Mouse (Mus musculus) mature B cell (primary cell): Measurements from ENCODE around the gene Slc39a2.
"Not testable (repeated sequence)": the region's sequence is repeated elsewhere in the genome, so short reads cannot be mapped to it uniquely, and the experiment has no call there.

Source experiments
- in situ Hi-C: fragments of 300-500 bp; cut with MboI; formaldehyde crosslinking; loops from 2 replicates; pipeline ENCODE4 v1.14.3; 2019

Gene Slc39a2

DNA sequence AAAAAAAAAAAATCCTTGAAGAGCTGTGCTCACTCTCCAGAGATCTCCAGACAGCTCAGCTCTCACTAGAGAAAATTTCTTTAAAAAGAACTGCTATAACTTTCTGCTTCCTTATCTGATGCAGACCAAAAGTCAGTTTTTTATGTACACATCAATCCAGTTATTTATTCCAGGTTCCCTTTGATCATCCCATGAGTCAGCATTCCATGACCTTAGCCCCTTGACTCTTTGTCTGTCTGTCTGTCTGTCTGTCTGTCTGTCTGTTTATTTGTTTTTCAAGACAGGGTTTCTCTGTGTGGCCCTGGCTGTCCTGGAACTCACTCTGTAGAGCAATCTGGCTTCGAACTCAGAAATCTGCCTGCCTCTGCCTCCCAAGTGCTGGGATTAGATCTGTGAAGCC lies 6.7 kb downstream of the Slc39a2 start:
- in situ Hi-C loops: loop anchor here (5.0 to 25.0 kb wide), 2 partner anchors 123 to 413 kb away; partner anchors contain the start of genes Mettl3 and Zfp219

DNA sequence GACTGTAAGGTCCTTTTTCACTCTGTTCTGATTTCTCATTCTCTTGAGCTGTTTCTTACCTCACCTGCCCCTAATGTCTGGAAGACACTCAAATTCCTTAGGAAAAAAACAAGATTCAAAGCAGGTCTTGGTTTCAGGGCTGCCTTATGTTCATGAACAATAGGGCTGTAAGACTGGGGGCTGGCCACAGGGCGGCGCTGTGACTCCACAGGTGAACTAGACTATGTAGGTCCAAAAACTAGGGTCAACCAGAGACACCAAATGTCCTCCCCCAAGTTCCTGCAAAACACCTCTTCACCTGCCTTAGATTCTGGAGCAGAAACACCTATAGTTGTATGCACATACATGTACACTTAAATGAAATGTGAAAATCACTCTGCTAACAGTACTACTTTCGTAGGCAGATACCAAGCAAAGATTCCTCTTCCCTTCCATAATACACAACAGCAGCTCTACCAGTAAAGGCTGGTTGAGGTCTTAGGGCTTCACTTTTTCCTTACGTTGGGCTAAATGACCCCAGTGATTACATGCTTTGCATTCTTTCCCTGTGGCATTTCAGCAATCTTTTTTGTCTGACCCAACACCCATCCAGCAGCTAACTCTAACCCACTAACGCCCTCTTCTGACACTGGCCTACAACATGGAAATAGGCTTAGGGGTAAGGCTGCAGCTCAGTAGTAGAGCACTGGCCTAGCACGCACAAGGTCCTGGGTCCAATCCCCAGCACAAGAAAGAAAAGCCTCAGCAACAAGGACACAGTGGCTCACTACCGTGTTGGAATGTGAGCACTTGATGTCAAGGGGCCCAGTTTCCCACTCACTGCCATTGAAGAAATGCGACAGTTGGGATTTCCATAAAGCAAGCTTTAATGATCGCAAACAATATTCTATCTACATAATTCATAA lies 10.4 kb downstream of the Slc39a2 start:
- in situ Hi-C loops: no loop called here

DNA sequence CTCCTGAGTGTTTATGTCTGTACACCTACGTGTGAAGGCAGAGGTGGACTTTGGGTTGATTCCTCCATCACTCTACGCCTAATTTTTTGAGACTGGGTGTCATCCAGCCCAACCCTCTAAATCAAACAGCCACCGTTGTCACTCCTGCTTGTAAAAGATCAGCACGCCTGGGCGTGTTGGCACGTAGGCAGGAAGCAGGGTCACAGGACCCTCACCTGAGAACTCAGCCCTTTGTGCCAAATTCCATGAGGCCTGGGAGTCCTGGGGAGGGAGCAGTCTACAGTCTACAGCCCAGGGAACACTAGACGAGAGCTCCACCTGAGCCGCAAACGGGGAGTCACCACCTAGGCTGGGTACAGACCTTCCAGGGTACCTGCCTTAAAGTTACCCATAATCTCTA lies 11.1 kb downstream of the Slc39a2 start:
- in situ Hi-C loops: no loop called here

DNA sequence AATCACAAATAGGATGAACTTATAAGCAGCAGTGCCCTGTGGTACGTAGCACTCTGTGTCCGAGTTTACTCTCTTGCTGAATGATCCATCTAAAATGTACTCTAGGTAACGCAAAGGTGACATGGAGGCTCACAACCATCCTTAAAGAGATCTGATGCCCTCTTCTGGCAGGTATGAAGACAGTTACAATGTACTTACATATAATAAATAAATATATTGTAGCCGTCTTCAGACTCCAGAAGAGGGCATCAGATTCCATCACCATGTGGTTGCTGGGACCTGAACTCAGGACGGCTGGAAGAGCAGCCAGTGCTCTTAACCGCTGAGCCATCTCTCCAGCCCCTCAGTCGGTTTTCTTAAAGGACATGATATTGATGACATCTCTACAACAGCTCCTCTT lies 12.0 kb downstream of the Slc39a2 start:
- in situ Hi-C loops: no loop called here

DNA sequence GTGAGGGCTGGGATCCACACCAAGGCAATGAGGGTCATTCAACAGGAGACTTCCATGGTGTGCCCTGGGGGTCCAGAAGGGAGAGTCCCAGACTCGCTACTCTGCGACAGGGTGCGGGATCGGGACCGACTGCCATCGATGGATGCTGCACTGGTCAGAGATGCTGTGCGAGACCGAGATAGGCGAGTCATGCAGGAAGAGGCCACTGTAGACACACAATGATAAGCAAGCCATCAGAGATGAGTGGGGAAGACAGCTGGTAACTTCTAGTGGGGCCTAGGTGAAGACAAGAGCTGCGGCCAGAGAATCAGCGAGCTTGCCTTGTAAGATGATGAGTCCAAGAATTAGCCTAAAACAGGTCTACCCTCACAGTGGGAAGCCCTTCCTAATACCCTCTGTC lies 13.4 kb downstream of the Slc39a2 start:
- in situ Hi-C loops: no loop called here

DNA sequence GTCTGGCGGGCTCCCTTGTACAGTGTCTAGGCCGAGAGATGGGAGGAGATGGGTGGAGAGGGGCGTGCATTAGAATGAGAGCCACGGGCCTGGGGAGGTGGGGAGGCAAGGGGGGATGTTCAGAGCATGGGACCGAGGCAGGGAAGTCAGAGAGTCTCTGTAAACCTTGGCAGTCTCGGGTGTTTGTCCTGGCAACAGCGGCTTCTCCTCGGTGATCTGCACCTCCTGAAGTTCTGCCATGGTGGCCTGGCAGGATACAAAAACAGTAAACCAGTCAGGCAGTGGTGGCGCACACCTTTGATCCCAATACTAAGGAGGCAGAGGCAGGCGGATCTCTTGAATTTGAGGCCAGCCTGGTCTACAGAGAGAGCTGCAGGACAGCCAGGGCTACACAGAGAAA lies 18.6 kb downstream of the Slc39a2 start:
- in situ Hi-C loops: no loop called here

DNA sequence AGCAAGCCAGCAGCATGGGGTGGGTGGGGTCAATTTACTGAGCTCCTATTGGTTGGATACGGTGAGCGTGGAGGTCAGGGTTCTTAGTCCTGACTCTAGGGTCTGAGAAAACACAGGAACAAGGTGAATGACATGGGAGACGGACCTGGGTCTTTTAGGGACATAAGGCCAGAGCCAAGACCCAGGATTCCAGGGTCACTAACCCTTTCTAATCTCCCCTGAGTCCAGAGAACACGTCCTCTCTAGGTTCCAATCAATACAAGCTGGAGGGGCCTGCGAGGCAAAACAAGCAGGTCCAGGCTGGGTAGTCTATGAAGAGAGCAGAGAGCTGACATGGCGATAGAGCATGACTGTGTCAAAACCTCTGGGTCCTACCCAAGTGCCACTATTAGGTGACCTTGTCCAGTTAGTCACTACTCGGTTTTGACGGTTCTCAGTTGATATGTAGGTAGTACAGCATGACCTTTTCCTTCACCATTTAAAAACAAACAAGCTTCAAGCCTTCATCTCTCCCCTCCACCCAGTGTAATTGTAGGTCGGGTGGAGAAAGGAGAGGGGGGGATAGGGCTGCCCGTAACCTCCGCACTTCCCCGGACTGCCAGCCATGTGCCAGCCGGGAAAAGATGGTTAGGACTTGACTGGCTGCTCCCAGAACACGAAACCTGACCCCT lies 19.8 kb downstream of the Slc39a2 start:
- in situ Hi-C loops: no loop called here

DNA sequence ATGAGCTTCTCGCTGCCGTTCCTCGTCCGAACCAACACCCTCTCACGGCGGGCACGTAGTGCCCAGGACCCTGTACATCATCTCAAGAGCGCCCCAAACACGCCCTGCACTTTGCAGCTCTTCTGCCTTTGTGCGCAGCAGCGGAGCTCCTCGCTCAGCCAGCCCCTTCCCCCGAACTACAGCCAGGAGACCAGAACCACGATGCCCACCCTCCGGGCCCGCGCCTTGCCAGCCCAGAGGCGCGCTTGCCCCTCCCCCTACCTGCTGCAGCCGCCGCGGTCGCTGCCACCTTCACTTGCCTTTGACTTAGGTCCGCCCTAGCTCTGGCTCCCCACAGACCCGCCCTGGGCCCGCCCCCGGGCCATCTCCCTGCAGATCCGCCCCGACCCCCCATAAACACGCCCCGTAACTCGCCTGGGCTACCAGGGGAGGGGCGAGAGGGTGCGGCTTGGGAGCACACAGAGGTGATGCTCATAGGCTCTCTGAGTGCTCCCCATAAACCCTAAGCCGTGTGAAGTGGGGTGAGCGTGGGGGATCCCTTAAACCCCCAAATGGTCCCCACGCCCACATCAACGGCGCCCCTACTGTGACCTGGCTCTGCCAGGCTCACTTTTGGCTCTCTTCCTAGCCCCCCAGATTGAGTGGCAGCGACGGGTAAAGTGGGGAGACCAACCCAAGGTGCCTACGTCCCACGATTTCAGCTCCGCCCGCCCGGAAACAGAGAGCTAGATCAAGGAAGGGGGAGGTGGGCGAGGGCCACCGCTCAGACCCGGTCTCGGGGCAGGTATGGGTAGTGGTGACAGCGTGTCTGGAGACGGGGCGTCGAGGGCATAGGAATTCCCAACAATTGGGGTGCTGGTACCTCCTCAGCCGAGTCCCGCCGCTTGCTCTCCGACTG lies 20.6 kb downstream of the Slc39a2 start:
- in situ Hi-C loops: no loop called here

DNA sequence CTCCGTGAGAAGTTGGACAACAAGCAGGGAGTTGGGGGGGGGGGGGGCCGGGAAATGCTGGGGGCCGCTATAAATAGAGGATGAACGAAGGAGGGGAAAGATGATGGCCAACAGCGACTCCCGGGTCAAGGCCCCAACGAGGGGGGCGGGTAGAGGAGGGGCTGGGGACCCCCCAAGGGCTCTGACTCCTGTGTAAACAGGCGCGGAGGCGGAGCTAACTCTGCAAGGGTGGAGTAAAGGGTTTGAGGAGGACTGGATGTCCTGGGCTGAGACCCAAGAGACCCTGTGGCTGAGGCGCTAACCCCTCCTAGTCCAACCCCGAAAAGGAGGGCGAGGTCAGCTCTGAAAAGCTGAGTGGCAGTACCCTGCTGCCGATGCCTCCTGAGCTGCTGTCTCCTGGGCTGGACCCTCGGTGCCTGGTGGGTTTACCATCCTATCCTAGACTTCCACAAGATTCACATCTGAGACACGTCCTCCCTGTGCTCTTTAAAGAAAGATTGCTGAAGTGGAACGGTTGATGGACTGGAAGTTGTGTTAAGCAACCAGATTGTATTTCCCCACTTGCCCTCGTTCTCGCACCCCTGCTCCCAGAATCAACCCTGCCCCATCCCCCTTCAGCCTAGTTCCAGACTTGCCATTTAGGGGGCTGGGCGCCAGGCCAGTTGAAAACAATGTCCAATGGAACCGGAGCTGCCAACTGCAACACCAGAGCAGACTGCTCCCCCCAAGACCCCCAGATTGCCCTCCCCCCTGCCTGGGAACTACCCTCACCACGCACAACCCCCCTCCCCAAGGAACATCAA lies 21.5 kb downstream of the Slc39a2 start, which contains the start of gene Ndrg2:
TSS of gene Ndrg2 (minus strand) at position 199 of the 803 bp plus-strand sequence.
- in situ Hi-C loops: no loop called here

DNA sequence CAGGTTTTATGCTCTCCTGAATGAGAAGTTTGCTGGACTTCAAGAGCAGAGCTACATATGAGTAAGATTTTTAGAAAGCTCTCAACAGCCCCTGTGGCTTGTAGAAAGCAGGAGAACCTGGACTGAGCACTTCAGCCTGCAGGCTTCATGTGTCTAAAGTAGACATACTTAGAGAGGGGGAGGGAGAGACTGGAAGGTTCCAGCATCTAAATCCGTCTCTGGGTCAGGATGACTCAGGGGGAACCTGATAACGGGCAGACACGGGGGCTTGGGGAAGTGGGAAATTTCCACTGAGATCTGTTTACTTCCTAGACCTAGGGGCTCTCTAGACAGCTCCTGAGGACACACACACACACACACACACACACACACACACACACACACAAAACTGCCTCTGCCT lies 22.3 kb downstream of the Slc39a2 start:
- in situ Hi-C loops: no loop called here

DNA sequence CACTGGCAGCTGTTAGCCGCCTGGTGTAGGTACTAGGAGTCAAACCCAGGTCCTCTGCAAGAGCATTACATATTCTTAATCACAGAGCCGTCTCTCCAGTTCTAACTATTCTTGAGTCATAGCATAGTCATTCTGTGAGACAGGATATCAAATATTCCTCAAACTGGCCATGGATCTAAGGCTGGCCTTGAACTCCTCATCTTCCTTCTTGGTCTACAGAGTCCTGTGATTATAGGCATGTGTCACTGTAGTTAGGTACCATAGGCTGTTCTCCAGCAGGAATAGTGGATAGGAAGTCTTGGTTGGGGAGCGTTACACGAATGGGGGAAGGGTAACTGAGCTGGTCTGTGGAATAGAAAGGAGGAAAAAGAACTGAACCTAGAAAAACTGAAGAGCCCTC lies 23.9 kb downstream of the Slc39a2 start:
- in situ Hi-C loops: no loop called here

DNA sequence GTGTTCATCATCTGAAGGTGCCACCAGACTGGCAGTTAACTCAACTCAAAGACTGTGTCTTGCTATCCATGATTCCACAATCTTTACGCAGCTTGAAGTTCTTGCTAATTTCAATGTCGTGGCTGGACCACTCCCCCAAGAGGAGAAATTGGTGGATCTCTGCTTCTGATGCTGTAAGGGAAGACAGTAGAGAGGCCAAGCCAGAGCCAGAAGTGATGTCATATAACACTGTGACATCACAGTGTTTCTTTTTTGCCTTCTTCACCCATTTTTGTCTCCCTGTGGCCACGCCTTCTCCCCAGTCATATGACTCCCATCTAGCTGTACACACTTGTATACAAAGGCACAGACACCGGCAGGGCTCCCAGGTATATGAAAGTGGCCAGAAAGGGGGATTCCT lies 25.4 kb downstream of the Slc39a2 start, which contains the start of gene Tppp2:
TSS of gene Tppp2 (plus strand) at position 301 of the 400 bp plus-strand sequence.
- in situ Hi-C loops: no loop called here

DNA sequence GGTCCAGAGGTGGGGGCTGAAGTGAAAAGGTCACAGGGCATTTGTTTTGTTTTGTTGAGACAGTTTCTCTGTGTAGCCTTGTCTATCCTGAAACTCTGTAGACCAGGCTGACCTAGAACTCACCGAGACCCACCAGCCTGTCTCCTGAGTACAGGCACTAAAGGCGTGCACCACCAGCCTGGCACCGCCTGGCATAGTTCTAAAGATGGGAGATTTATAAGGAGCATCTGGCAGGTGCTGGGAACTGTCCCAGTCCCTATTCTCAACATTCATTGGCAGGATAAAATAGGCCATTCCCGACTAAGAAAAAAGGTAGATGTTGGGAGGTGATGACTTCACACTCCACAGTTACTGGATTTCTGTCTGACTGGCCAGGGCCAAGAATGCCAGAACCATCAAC lies 26.3 kb downstream of the Slc39a2 start:
- in situ Hi-C loops: no loop called here

DNA sequence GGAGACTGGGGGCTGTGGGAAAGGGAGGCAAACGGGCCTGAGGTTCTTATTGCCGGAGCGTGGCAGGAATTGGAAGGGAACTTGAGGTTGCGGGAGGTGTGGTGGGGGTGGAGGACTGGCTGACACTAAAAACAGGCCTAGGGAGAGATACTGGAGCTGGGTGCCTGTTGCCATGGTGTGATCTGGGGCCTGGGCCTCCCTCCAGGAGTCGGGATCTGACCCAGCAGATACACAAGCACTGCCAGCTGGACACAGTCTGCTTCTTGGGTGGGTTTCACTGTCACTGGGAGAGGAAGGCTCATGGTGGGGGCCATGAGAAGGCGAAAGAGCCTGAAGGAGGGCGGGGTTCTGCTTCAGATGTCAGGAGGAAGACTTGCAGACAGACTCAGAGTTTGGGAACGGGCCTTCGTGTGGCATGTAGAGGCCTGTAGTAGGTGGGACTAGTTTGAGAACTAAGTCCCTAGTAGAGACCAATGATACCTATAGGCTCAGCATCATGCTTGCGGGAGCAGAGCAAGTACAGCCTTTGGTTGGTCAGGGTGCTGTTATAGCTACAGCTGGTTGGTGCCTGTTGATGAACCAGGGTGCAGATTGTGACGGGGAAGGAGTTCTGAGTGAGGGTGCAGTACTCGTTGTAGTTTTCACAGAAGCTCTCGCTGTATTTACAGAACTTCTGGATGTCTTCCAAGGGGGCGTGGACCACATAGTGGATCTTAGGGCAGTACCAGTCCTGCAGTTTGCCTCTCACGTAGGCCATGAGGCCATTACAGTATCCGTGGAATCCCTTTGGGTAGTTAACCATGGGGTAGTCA lies 29.3 kb downstream of the Slc39a2 start:
- in situ Hi-C loops: no loop called here

DNA sequence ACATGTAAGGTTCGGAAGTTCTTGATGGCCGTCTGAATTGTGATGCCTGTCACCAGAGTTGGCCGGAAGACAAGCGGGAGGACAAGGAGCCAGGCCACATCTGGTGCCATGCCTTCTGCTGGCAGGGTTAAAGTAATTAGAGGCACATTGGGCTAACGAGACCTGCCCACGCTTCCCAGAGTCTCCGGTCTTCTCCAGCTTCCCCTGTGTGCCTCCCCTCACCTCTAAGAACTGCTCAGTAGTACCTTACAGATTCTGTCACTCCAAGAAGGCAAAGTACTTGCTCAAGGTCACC lies 29.8 kb downstream of the Slc39a2 start, which contains the start of gene Rnase13:
TSS of gene Rnase13 (minus strand) at position 203 of the 295 bp plus-strand sequence.
- in situ Hi-C loops: no loop called here

DNA sequence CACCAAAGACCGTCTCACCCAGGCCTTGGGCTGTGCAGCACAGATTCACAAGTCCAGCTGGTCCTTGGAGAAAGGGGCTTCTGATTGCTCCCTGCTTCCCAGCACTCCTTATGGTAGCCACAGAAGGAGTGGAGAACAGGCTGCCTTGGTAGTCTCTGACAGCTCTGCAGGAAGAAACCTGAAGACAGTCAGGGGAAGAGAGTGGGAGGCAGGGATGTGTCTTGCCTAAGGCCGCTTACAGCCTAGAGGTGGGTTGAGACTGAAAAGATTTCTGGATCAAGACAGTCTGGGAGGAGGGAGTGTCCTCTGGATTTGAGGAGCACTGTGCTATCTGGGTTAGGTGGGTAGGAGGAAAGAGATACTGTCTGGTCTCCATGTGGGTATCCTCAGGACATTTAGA lies 30.2 kb downstream of the Slc39a2 start:
- in situ Hi-C loops: no loop called here

DNA sequence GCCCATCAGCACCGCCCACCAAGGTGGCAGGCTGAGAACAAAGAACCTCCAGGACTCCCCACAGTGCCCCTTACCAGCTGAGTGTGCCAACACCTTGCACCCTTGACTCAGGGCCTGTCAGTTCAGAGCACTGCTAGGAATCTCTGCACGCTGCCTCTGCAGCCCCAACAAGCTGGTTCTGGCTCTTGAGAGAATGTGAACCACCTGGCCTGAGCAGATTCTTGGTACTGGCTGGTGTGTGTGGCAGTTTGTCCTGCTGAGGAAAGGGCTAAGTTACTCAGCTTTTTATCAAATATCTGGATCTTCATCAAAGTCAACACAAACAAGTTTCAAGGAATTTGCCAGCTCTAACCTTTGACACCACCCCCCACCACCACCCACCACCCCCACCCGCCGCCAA lies 30.8 kb downstream of the Slc39a2 start:
- in situ Hi-C loops: no loop called here

DNA sequence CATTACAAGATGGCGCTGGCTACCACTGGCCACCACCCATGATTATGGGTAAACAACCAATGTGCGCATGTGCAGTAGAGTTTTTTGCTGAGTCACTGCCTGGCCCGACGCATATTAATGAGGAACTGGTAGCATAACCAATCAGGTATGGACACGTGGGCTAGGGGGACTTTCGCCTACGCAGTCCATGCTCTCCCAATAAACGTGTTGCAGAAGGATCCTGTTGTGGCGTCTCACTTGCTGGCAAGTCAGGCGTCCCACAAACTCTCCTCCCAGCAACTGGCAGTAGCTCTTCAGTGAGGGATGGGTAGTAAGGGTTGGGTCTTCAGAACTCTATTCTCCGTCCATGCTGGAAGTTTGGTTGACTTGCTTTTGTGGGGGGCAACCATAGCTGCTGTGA lies 34.2 kb downstream of the Slc39a2 start:
- in situ Hi-C loops: not testable (repeated sequence)

DNA sequence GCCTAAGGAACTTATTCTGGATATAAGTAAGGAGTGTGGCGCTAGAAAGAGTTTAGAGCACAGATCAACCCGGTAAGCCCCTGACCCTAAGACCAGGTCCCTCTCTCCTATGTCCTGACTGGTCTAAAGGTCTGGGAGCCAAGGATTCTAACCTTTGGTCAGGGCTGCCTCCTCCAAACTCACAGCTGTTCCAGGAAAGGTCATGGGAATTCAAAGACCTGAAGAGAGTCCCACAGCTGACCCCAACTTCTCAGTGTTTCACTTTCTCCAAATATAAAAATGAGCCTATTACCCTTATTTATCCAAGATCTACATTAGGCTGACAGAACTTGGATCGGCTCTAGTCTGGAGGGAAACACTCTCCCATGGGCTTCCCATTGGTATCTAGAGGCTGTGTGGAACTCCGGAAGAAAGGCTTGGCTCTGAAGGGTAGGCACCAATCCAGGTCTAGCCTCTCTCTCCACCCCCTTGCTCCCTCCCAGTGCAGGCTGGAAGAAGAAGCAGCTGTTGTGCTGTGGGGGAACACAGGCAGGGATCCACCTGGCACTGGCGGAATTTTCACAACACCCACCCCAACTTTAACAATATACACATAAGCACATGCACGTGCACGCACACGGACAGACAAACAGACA lies 36.7 kb downstream of the Slc39a2 start:
- in situ Hi-C loops: no loop called here

DNA sequence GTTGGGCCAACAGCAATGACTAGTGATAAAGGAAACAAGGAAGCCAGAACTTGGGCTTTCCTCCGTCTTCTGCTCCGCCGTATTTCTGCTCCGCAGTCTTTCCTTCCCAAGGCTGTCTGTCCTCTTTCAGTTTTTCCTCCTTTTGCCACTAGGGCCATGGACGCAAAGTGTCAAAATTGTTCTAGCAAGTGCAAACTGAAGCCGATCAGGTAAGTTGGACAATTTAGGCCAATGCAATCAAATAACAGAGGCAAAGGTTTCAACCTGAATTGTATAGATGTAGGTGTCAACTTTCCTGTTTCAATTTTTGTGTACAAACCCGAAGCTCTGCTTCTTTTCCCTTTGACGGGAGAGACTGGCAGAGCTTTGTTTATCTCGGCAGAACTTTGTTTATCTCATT lies 37.3 kb downstream of the Slc39a2 start:
- in situ Hi-C loops: no loop called here
